Mouse (Mus musculus): Measurements from ENCODE around the gene Scn2b. TPM values are rescaled to one million over a fixed set of nuclear protein-coding genes. Genes with fewer than 3 reads are reported as not detected.

Gene Scn2b
- polyA plus RNA-seq, 1 experiment: not detected

GRCm38 (mm10) chr9:45153361-45153760 lies 35.8 kb downstream of the Scn2b start:
- no peak overlapping the region for H3ac ChIP-seq (ENCODE audit: control insufficient read depth, insufficient read length)
- peaks cover 41% of the 10 kb centered on the region for H3K27me3 ChIP-seq (ENCODE audit: control insufficient read depth, insufficient read depth, insufficient read length)
- H3K79me2 ChIP-seq (ENCODE audit: control insufficient read depth, insufficient read depth): no peaks in the 10 kb centered on the region
- no peak for TF ChIP-seq E2F4 (IDR thresholded peaks at IDR 0.05; ENCODE audit: insufficient read depth)
- no peak overlapping the region for H3K4me2 ChIP-seq (ENCODE audit: low read depth)
- H3K4me3 ChIP-seq: no peak overlapping the region
- no peaks in the 10 kb centered on the region for H3K36me3 ChIP-seq (ENCODE audit: control insufficient read depth, insufficient read depth)

GRCm38 (mm10) chr9:45167903-45168302 lies 50.3 kb downstream of the Scn2b start:
- Histone ChIP-seq H3K79me2 (ENCODE audit: control insufficient read depth, insufficient read depth) (no peaks in the 10 kb centered on the region), H3K4me3 (no peak overlapping the region), H3ac (ENCODE audit: control insufficient read depth, insufficient read length) (no peak overlapping the region), H3K27me3 (ENCODE audit: control insufficient read depth, insufficient read depth, insufficient read length) (no peaks in the 10 kb centered on the region), H3K4me2 (ENCODE audit: low read depth) (no peak overlapping the region), H3K36me3 (ENCODE audit: control insufficient read depth, insufficient read depth) (no peaks in the 10 kb centered on the region)
- TF ChIP-seq CEBPB (IDR thresholded peaks at IDR 0.05; ENCODE audit: insufficient read depth, poor library complexity, severe bottlenecking): no peak
- no peak for TF ChIP-seq MYOD1 (IDR thresholded peaks at IDR 0.05; ENCODE audit: control insufficient read depth in 1 of 3, insufficient read length in 2 of 3, low read depth in 2 of 3)
- TF ChIP-seq USF1 (IDR thresholded peaks at IDR 0.05; ENCODE audit: low read depth): no peak
- TF ChIP-seq POLR2AphosphoS2 (IDR thresholded peaks at IDR 0.05; ENCODE audit: insufficient read length, low read depth): no peak
- no peak for TF ChIP-seq POLR2A (IDR thresholded peaks at IDR 0.05; ENCODE audit: insufficient read length, low read depth)
- TF ChIP-seq SRF (IDR thresholded peaks at IDR 0.05; ENCODE audit: control insufficient read depth, insufficient read length, low read depth): no peak
- no peak for TF ChIP-seq E2F4 (IDR thresholded peaks at IDR 0.05; ENCODE audit: insufficient read depth)
- no peak for TF ChIP-seq TCF3 (IDR thresholded peaks at IDR 0.05; ENCODE audit: insufficient read length, low read depth)
- no peak for TF ChIP-seq MAX (IDR thresholded peaks at IDR 0.05; ENCODE audit: low read depth)
- TF ChIP-seq TCF12 (IDR thresholded peaks at IDR 0.05; ENCODE audit: insufficient read depth, poor library complexity, severe bottlenecking): no peak

GRCm38 (mm10) chr9:45170150-45170549 lies 52.6 kb downstream of the Scn2b start:
- TF ChIP-seq POLR2AphosphoS2 (IDR thresholded peaks at IDR 0.05; ENCODE audit: insufficient read length, low read depth): no peak
- no peak for TF ChIP-seq MYOG (IDR thresholded peaks at IDR 0.05; ENCODE audit: control insufficient read depth in 1 of 3, insufficient read depth in 1 of 3, insufficient read length in 2 of 3, low read depth in 2 of 3)
- TF ChIP-seq CEBPB (IDR thresholded peaks at IDR 0.05; ENCODE audit: insufficient read depth, poor library complexity, severe bottlenecking): no peak
- no peak for TF ChIP-seq USF1 (IDR thresholded peaks at IDR 0.05; ENCODE audit: low read depth)
- no peak for TF ChIP-seq REST (IDR thresholded peaks at IDR 0.05; ENCODE audit: insufficient read depth, insufficient read length)
- TF ChIP-seq MYOD1 (IDR thresholded peaks at IDR 0.05; ENCODE audit: control insufficient read depth in 1 of 3, insufficient read length in 2 of 3, low read depth in 2 of 3): no peak
- no peak for TF ChIP-seq TCF3 (IDR thresholded peaks at IDR 0.05; ENCODE audit: insufficient read length, low read depth)
- TF ChIP-seq TCF12 (IDR thresholded peaks at IDR 0.05; ENCODE audit: insufficient read depth, poor library complexity, severe bottlenecking): no peak
- TF ChIP-seq SRF (IDR thresholded peaks at IDR 0.05; ENCODE audit: control insufficient read depth, insufficient read length, low read depth): no peak
- TF ChIP-seq E2F4 (IDR thresholded peaks at IDR 0.05; ENCODE audit: insufficient read depth): no peak
- no peak for TF ChIP-seq MAX (IDR thresholded peaks at IDR 0.05; ENCODE audit: low read depth)
- TF ChIP-seq POLR2A (IDR thresholded peaks at IDR 0.05; ENCODE audit: insufficient read length, low read depth): no peak
- no peak overlapping the region for H3ac ChIP-seq (ENCODE audit: control insufficient read depth, insufficient read length)
- no peak overlapping the region for H3K4me3 ChIP-seq
- H3K36me3 ChIP-seq (ENCODE audit: control insufficient read depth, insufficient read depth): no peaks in the 10 kb centered on the region
- no peak overlapping the region for H3K4me2 ChIP-seq (ENCODE audit: low read depth)
- H3K27me3 ChIP-seq (ENCODE audit: control insufficient read depth, insufficient read depth, insufficient read length): peaks cover 8% of the 10 kb centered on the region
- H3K79me2 ChIP-seq (ENCODE audit: control insufficient read depth, insufficient read depth): no peaks in the 10 kb centered on the region

- H3K4me2 ChIP-seq (ENCODE audit: low read depth): no peak overlapping the region
- no peaks in the 10 kb centered on the region for H3K79me2 ChIP-seq (ENCODE audit: control insufficient read depth, insufficient read depth)
- TF ChIP-seq REST (IDR thresholded peaks at IDR 0.05; ENCODE audit: insufficient read depth, insufficient read length) (no peak), E2F4 (IDR thresholded peaks at IDR 0.05; ENCODE audit: insufficient read depth) (no peak), CEBPB (IDR thresholded peaks at IDR 0.05; ENCODE audit: insufficient read depth, poor library complexity, severe bottlenecking) (no peak)
- H3K36me3 ChIP-seq (ENCODE audit: control insufficient read depth, insufficient read depth): no peaks in the 10 kb centered on the region
- H3ac ChIP-seq (ENCODE audit: control insufficient read depth, insufficient read length): no peak overlapping the region
- H3K4me3 ChIP-seq: no peak overlapping the region
- H3K27me3 ChIP-seq (ENCODE audit: control insufficient read depth, insufficient read depth, insufficient read length): peaks cover 8% of the 10 kb centered on the region
These were observed 53.6 kb downstream of the Scn2b start for GRCm38 (mm10) chr9:45171073-45171610.

GRCm38 (mm10) chr9:45173475-45173874 lies 55.9 kb downstream of the Scn2b start:
- no peak overlapping the region for H3K4me2 ChIP-seq (ENCODE audit: low read depth)
- H3K27me3 ChIP-seq (ENCODE audit: control insufficient read depth, insufficient read depth, insufficient read length): peaks cover 8% of the 10 kb centered on the region
- TF ChIP-seq SRF (IDR thresholded peaks at IDR 0.05; ENCODE audit: control insufficient read depth, insufficient read length, low read depth) (no peak), REST (IDR thresholded peaks at IDR 0.05; ENCODE audit: insufficient read depth, insufficient read length) (no peak), E2F4 (IDR thresholded peaks at IDR 0.05; ENCODE audit: insufficient read depth) (no peak), MYOD1 (IDR thresholded peaks at IDR 0.05; ENCODE audit: control insufficient read depth in 1 of 3, insufficient read length in 2 of 3, low read depth in 2 of 3) (no peak), POLR2AphosphoS2 (IDR thresholded peaks at IDR 0.05; ENCODE audit: insufficient read length, low read depth) (no peak), TCF12 (IDR thresholded peaks at IDR 0.05; ENCODE audit: insufficient read depth, poor library complexity, severe bottlenecking) (no peak), POLR2A (IDR thresholded peaks at IDR 0.05; ENCODE audit: insufficient read length, low read depth) (no peak), USF1 (IDR thresholded peaks at IDR 0.05; ENCODE audit: low read depth) (no peak), TCF3 (IDR thresholded peaks at IDR 0.05; ENCODE audit: insufficient read length, low read depth) (no peak), MYOG (IDR thresholded peaks at IDR 0.05; ENCODE audit: control insufficient read depth in 1 of 3, insufficient read depth in 1 of 3, insufficient read length in 2 of 3, low read depth in 2 of 3) (no peak), MAX (IDR thresholded peaks at IDR 0.05; ENCODE audit: low read depth) (no peak), CEBPB (IDR thresholded peaks at IDR 0.05; ENCODE audit: insufficient read depth, poor library complexity, severe bottlenecking) (no peak)
- H3K79me2 ChIP-seq (ENCODE audit: control insufficient read depth, insufficient read depth): no peaks in the 10 kb centered on the region
- H3K36me3 ChIP-seq (ENCODE audit: control insufficient read depth, insufficient read depth): no peaks in the 10 kb centered on the region
- no peak overlapping the region for H3ac ChIP-seq (ENCODE audit: control insufficient read depth, insufficient read length)
- H3K4me3 ChIP-seq: no peak overlapping the region

All from myocyte (in vitro differentiated cells).